Mouse (Mus musculus) liver, embryonic 11.5 days (tissue): ENCODE results near the gene Pgm1. TPM values are rescaled to one million over a fixed set of nuclear protein-coding genes. Genes with fewer than 3 reads are reported as not detected.
A peak's percentile ranks its signal among the peaks of the same experiment; 100 is the strongest.

Experiments
- ATAC-seq: fragments of 200-750 bp; cut with Nextera tagmentation; replicated peaks from 2 replicates; pipeline ENCODE4 v1.8.0; 2017; ENCODE audit warnings: moderate number of reproducible peaks, mild to moderate bottlenecking, moderate TSS enrichment, moderate library complexity; ENCODE audit not compliant: low FRiP score
- DNase-seq: peaks from one replicate; pipeline ENCODE4 v3.0.0-alpha.2; 2017; ENCODE audit warnings: low spot score
- H3K27ac ChIP-seq: fragments of 300-500 bp; sonication (generic); 2 replicates; pipeline ENCODE4 v1.5.1; 2014; ENCODE audit warnings: mild to moderate bottlenecking, low read depth, low read length, control low read depth
- H3K27me3 ChIP-seq: fragments of 300-500 bp; sonication (generic); replicated peaks from 2 replicates; pipeline ENCODE4 v1.6.1; 2014; ENCODE audit warnings: low read length, mixed read lengths; ENCODE audit not compliant: control insufficient read depth, insufficient read depth
- H3K36me3 ChIP-seq: fragments of 300-500 bp; sonication (generic); 2 replicates; pipeline ENCODE4 v1.6.1; 2014; ENCODE audit warnings: mild to moderate bottlenecking, low read length, moderate library complexity, mixed read lengths; ENCODE audit not compliant: control insufficient read depth, insufficient read depth
- H3K4me1 ChIP-seq: fragments of 300-500 bp; sonication (generic); replicated peaks from 2 replicates; pipeline ENCODE4 v1.6.1; 2014; ENCODE audit warnings: low read length, mixed read lengths; ENCODE audit not compliant: control insufficient read depth, insufficient read depth
- H3K4me2 ChIP-seq: fragments of 300-500 bp; sonication (generic); 2 replicates; pipeline ENCODE4 v1.6.1; 2014; ENCODE audit warnings: mild to moderate bottlenecking, control low read depth, moderate library complexity
- H3K4me3 ChIP-seq: fragments of 300-500 bp; sonication (generic); 2 replicates; pipeline ENCODE4 v1.5.1; 2014; ENCODE audit warnings: low read depth, low read length, control low read depth
- H3K9ac ChIP-seq: fragments of 300-500 bp; sonication (generic); 2 replicates; pipeline ENCODE4 v1.6.1; 2014; ENCODE audit warnings: low read depth, low read length, control low read depth
- H3K9me3 ChIP-seq: fragments of 300-500 bp; sonication (generic); 2 replicates; pipeline ENCODE4 v1.6.1; 2016; ENCODE audit warnings: low read length, inconsistent platforms, mixed read lengths; ENCODE audit not compliant: control insufficient read depth
- WGBS: fragments of 180-500 bp; shearing (Covaris S2); extraction: QIAGEN DNeasy Blood & Tissue Kit; methylation state at CpG from one replicate; pipeline ENCODE4 v1.1.7; 2014; 5-methylcytosine and 5-hydroxymethylcytosine counted together
- polyA plus RNA-seq: library from polyadenylated mRNA; unstranded; fragments of >200 nt; fragmentation: Nextera tagmentation; extraction: Ambion mirVana; gene quantifications from 2 replicates; pipeline ENCODE4 v1.2.1, GENCODE M21; 2014

Gene Pgm1
- polyA plus RNA-seq, 1 experiment from 2014 or later, result 105 TPM

DNA sequence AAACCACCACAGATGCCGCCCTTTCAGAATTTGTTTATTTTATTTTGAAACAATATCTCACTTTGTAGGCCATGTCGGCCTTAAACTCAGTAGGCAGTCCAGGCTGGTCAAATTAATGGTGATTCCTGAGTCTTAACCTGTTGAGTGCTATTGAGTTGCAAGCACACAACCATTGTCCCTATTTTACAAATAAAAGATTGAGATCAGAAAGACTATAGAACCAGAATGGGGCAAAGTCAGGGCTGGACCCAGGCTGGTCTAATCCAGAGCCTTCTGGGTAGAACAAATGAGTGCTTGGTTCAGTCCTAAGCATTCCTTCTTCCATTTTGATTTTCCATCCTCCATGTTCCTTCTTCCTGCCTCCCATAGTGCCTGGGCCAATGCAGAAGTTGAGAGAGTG, 17.3 kb downstream of the Pgm1 start:
- ATAC-seq (no peak), DNase-seq (no peak)
- Histone ChIP-seq H3K4me3 (no peak overlapping the region), H3K9ac (no peak overlapping the region), H3K27me3 (no peaks in the 10 kb centered on the region), H3K36me3 (no peaks in the 10 kb centered on the region), H3K4me1 (no peaks in the 10 kb centered on the region), H3K27ac (no peak overlapping the region), H3K9me3 (no peaks in the 10 kb centered on the region), H3K4me2 (no peak overlapping the region)
- 82% methylated on average over 2 of the region's 2 CpGs for WGBS

- no peak for ATAC-seq
- no peak for DNase-seq
- Histone ChIP-seq H3K27me3 (no peaks in the 10 kb centered on the region), H3K9ac (no peak overlapping the region), H3K4me1 (no peaks in the 10 kb centered on the region), H3K36me3 (no peaks in the 10 kb centered on the region), H3K4me2 (no peak overlapping the region), H3K27ac (no peak overlapping the region), H3K9me3 (no peaks in the 10 kb centered on the region), H3K4me3 (no peak overlapping the region)
- WGBS, result 66% methylated on average over 1 of the region's 1 CpGs
Measured at GRCm38 (mm10) chr4:99947192-99947591, 18.0 kb downstream of the Pgm1 start.

DNA sequence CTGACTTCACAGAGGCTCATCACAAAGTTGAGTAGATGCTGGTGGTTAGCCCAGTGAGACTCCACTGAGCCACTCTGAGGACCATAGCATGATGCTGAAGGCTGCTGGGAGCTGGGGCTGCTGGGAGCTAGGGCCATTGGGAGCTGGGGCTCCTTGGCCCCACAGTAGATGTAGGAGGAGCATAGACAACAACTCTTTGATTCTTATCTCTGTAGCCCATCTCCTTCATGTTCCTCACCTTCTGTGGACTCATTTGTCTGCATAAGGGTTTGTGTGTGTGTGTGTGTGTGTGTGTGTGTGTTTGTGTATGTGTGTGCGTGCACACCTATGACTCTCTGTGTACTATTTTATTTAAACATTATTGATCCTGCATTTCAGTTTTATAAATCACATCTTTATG, 18.7 kb downstream of the Pgm1 start:
- DNase-seq (no peak), ATAC-seq (no peak)
- H3K4me2 ChIP-seq, result no peak overlapping the region
- no peak overlapping the region for H3K9ac ChIP-seq
- H3K36me3 ChIP-seq, result no peaks in the 10 kb centered on the region
- no peaks in the 10 kb centered on the region for H3K27me3 ChIP-seq
- H3K4me1 ChIP-seq, result no peaks in the 10 kb centered on the region
- no peak overlapping the region for H3K27ac ChIP-seq
- 100% methylated on average over 1 of the region's 1 CpGs for WGBS
- H3K9me3 ChIP-seq, result no peaks in the 10 kb centered on the region
- H3K4me3 ChIP-seq, result no peak overlapping the region

DNA sequence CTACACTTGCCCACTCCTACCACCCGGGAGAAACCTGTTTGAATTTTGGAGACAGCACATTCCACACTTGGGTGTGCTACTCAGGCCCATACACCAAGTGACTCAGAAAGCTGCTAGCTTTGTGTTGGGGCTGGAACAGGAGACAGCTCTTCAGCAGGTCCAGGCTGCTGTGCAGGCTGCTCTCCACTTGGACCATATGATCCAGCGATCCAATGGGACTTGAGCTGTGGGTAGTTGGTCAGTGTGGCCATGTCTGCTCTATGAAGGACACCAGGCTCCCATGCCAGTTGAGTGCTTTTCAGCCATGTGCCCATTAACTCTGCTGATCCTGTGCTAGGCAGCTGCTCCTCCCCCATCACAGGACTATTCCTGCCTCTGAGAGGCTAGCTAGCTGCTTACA, 24.7 kb downstream of the Pgm1 start:
- H3K9ac ChIP-seq, result no peak overlapping the region
- WGBS, result 88% methylated on average over 2 of the region's 2 CpGs
- no peak overlapping the region for H3K4me2 ChIP-seq
- H3K4me1 ChIP-seq, result 0 out of 2 replicates have a peak, but pooled peaks cover 3% of the 10 kb centered on the region
- no peak for DNase-seq
- 0 out of 2 replicates have a peak, but pooled peaks have one; percentile 29 for ATAC-seq
- H3K27ac ChIP-seq, result no peak overlapping the region
- H3K36me3 ChIP-seq, result no peaks in the 10 kb centered on the region
- H3K4me3 ChIP-seq, result no peak overlapping the region
- no peaks in the 10 kb centered on the region for H3K27me3 ChIP-seq
- no peaks in the 10 kb centered on the region for H3K9me3 ChIP-seq

DNA sequence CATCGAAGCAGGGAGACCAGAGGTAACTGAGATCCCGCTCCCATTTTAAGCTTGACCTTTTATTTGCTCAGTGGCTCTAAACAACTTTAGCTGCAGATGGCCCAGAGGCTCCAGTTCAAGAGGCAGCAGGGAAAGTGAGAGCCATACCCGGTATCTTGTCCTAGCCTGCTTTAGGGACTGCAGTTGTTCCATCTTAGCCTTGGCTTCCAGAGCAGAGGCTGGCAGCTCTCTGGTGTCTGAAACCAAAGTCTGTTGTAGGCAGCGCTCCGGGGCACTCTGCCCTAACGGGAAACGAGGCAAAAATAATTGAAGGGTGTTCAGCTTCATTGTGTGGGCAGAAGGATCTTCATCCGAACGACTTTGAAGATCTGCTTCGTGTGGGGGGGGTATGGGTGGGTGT, 26.2 kb downstream of the Pgm1 start:
- DNase-seq (no peak), ATAC-seq (no peak)
- H3K9ac ChIP-seq, result no peak overlapping the region
- H3K27me3 ChIP-seq, result no peaks in the 10 kb centered on the region
- H3K27ac ChIP-seq, result no peak overlapping the region
- WGBS, result 86% methylated on average over 10 of the region's 10 CpGs
- H3K4me1 ChIP-seq, result 0 out of 2 replicates have a peak, but pooled peaks cover 3% of the 10 kb centered on the region
- no peaks in the 10 kb centered on the region for H3K36me3 ChIP-seq
- H3K4me2 ChIP-seq, result no peak overlapping the region
- H3K4me3 ChIP-seq, result no peak overlapping the region
- H3K9me3 ChIP-seq, result no peaks in the 10 kb centered on the region

- Histone ChIP-seq H3K4me2 (no peak overlapping the region), H3K9me3 (no peaks in the 10 kb centered on the region), H3K36me3 (no peaks in the 10 kb centered on the region), H3K4me3 (no peak overlapping the region), H3K27ac (no peak overlapping the region), H3K27me3 (no peaks in the 10 kb centered on the region), H3K9ac (no peak overlapping the region), H3K4me1 (0 out of 2 replicates have a peak, but pooled peaks cover 3% of the 10 kb centered on the region)
- DNase-seq, result no peak
- WGBS, result 91% methylated on average over 4 of the region's 4 CpGs
- no peak for ATAC-seq
Measured at GRCm38 (mm10) chr4:99957186-99957585, 28.0 kb downstream of the Pgm1 start.

GRCm38 (mm10) chr4:99958084-99958815, 29.0 kb downstream of the Pgm1 start:
- no peaks in the 10 kb centered on the region for H3K9me3 ChIP-seq
- H3K4me2 ChIP-seq, result no peak overlapping the region
- 62% methylated on average over 7 of the region's 7 CpGs for WGBS
- H3K36me3 ChIP-seq, result no peaks in the 10 kb centered on the region
- H3K4me1 ChIP-seq, result 0 out of 2 replicates have a peak, but pooled peaks cover 3% of the 10 kb centered on the region
- H3K4me3 ChIP-seq, result no peak overlapping the region
- ATAC-seq (no peak), DNase-seq (no peak)
- no peaks in the 10 kb centered on the region for H3K27me3 ChIP-seq
- no peak overlapping the region for H3K27ac ChIP-seq
- H3K9ac ChIP-seq, result no peak overlapping the region

DNA sequence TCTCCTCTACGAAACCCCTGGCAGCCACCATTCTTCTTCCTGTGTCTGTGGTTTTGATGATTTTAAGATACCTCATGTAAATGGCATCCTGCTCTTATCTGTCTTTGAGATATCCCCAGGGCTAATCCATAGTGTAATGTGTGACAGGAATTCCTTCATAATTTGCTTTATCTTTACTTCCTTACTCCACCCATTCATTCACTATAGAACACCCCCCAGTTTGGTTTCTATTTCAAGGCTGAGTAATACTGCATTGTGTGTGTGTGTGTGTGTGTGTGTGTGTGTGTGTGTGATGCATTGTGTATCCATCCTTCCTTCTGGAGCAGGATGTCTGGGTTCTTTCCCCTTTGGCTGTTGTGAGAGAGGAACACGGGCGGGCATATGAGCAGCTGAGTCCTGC, 30.1 kb downstream of the Pgm1 start:
- H3K4me2 ChIP-seq, result no peak overlapping the region
- H3K27ac ChIP-seq, result no peak overlapping the region
- H3K4me1 ChIP-seq, result 0 out of 2 replicates have a peak, but pooled peaks cover 3% of the 10 kb centered on the region
- H3K4me3 ChIP-seq, result no peak overlapping the region
- no peak for ATAC-seq
- 61% methylated on average over 3 of the region's 3 CpGs for WGBS
- no peak overlapping the region for H3K9ac ChIP-seq
- no peaks in the 10 kb centered on the region for H3K27me3 ChIP-seq
- H3K36me3 ChIP-seq, result peaks cover 2% of the 10 kb centered on the region; the same call in 1 of the 2 replicates
- no peaks in the 10 kb centered on the region for H3K9me3 ChIP-seq
- DNase-seq, result no peak

DNA sequence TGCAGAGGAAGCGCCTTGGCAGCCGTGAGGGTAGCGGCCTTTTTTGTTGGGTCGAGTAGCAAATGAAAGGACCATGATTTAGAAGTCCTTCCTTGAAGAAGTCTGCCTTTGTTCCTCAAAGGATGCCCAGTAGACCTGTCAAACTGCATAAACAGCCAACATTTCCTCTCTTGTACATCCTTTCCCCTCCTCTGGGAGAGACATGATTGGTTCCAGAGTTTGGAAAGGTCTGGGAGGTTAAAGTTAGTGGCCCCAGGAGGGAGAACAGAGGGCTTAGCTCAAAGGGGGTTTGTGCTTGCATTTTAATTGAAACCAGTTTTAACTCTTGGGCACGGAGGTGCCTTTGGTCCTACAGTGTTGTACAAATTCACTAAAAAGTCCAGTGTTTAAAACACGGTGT, 37.3 kb downstream of the Pgm1 start:
- Histone ChIP-seq H3K27me3 (no peaks in the 10 kb centered on the region), H3K4me1 (no peaks in the 10 kb centered on the region), H3K27ac (no peak overlapping the region), H3K36me3 (peaks cover 27% of the 10 kb centered on the region; the same call in 1 of the 2 replicates), H3K9me3 (no peaks in the 10 kb centered on the region), H3K4me2 (no peak overlapping the region), H3K9ac (no peak overlapping the region), H3K4me3 (no peak overlapping the region)
- no peak for ATAC-seq
- 79% methylated on average over 6 of the region's 6 CpGs for WGBS
- DNase-seq, result no peak
